Mouse (Mus musculus) lung, postnatal 0 days (tissue): Measurements from ENCODE around the gene Mup13. TPM values are rescaled to one million over a fixed set of nuclear protein-coding genes. Genes with fewer than 3 reads are reported as not detected.
"Not testable (repeated sequence)": the region's sequence is repeated elsewhere in the genome, so short reads cannot be mapped to it uniquely, and the experiment has no call there.

Experiments used
- ATAC-seq: fragments of 200-750 bp; cut with Nextera tagmentation; 2 replicates; pipeline ENCODE4 v1.8.0; 2017; ENCODE audit warnings: moderate library complexity
- DNase-seq: peaks from one replicate; pipeline ENCODE4 v3.0.0-alpha.2; 2016; ENCODE audit warnings: low spot score
- H3K27ac ChIP-seq: fragments of 300-500 bp; sonication (generic); 2 replicates; pipeline ENCODE4 v1.5.1; 2014; ENCODE audit warnings: antibody characterized with exemption, mild to moderate bottlenecking, low read length, mixed read lengths
- H3K27me3 ChIP-seq: fragments of 300-500 bp; sonication (generic); replicated peaks from 2 replicates; pipeline ENCODE4 v1.6.1; 2014; ENCODE audit warnings: low read length, mixed read lengths; ENCODE audit not compliant: insufficient read depth
- H3K36me3 ChIP-seq: fragments of 300-500 bp; sonication (generic); 2 replicates; pipeline ENCODE4 v1.6.1; 2014; ENCODE audit warnings: low read length, mixed read lengths; ENCODE audit not compliant: insufficient read depth
- H3K4me1 ChIP-seq: fragments of 300-500 bp; sonication (generic); 2 replicates; pipeline ENCODE4 v1.6.1; 2014; ENCODE audit warnings: antibody characterized with exemption, low read depth, low read length, mixed read lengths; ENCODE audit not compliant: insufficient read depth
- H3K4me2 ChIP-seq: fragments of 300-500 bp; sonication (generic); replicated peaks from 2 replicates; pipeline ENCODE4 v1.6.1; 2014; ENCODE audit warnings: low read depth, mild to moderate bottlenecking, low read length, moderate library complexity, mixed read lengths
- H3K4me3 ChIP-seq: fragments of 300-500 bp; sonication (generic); 2 replicates; pipeline ENCODE4 v1.5.1; 2014; ENCODE audit warnings: low read depth, low read length
- H3K9ac ChIP-seq: fragments of 300-500 bp; sonication (generic); replicated peaks from 2 replicates; pipeline ENCODE4 v1.6.1; 2014; ENCODE audit warnings: low read depth, mild to moderate bottlenecking
- H3K9me3 ChIP-seq: fragments of 300-500 bp; sonication (generic); 2 replicates; pipeline ENCODE4 v1.6.1; 2016; ENCODE audit warnings: low read length, mixed read lengths
- WGBS: fragments of 180-500 bp; shearing (Covaris S2); extraction: QIAGEN DNeasy Blood & Tissue Kit; methylation state at CpG from one replicate; pipeline ENCODE4 v1.1.7; 2014; 5-methylcytosine and 5-hydroxymethylcytosine counted together
- polyA plus RNA-seq: library from polyadenylated mRNA; unstranded; fragments of >200 nt; fragmentation: Nextera tagmentation; extraction: Ambion mirVana; gene quantifications from 2 replicates; pipeline ENCODE4 v1.2.1, GENCODE M21; 2015

Gene Mup13
- polyA plus RNA-seq, result not detected in 2 replicates

DNA sequence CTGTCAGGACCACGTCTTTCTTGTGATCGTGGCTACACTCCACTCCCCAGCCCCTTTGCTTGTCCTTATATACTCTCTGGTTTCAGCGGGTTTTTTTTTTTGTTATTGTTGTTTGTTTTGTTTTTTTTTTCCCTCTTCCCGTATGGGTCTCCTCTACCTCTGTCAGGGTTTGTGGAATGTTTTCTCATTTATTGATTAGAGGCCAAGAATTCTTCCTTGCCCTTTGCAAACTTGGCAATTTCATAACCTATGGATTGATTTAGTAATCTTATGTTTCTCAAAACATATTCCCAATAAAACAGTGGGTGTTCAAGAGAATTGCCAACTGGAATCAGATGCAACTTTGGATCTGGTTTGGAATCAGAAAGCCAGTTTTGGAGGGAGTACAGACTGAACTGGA lies at the start of gene Mup13:
Gene Mup13 (minus strand): TSS at position 101 of the 400 bp plus-strand sequence.
- not testable (repeated sequence) for H3K27me3 ChIP-seq, H3K4me3 ChIP-seq, H3K36me3 ChIP-seq, H3K9me3 ChIP-seq, H3K4me2 ChIP-seq, H3K9ac ChIP-seq, H3K27ac ChIP-seq, H3K4me1 ChIP-seq, ATAC-seq, DNase-seq
- 77% methylated on average over 4 of the region's 4 CpGs for WGBS

Other genes with a start within 250 kb of the Mup13 start
- not detected in 2 replicates for gene Mup14, start 75.7 kb upstream of the Mup13 start, polyA plus RNA-seq
- gene Mup15, start 211.5 kb upstream of the Mup13 start, polyA plus RNA-seq, result not detected in 2 replicates